Mouse (Mus musculus): Measurements from ENCODE around the gene Fads2. TPM values are rescaled to one million over a fixed set of nuclear protein-coding genes. Genes with fewer than 3 reads are reported as not detected.

Gene Fads2
- not detected for polyA plus RNA-seq (2017; shearing (Covaris generic))

DNA sequence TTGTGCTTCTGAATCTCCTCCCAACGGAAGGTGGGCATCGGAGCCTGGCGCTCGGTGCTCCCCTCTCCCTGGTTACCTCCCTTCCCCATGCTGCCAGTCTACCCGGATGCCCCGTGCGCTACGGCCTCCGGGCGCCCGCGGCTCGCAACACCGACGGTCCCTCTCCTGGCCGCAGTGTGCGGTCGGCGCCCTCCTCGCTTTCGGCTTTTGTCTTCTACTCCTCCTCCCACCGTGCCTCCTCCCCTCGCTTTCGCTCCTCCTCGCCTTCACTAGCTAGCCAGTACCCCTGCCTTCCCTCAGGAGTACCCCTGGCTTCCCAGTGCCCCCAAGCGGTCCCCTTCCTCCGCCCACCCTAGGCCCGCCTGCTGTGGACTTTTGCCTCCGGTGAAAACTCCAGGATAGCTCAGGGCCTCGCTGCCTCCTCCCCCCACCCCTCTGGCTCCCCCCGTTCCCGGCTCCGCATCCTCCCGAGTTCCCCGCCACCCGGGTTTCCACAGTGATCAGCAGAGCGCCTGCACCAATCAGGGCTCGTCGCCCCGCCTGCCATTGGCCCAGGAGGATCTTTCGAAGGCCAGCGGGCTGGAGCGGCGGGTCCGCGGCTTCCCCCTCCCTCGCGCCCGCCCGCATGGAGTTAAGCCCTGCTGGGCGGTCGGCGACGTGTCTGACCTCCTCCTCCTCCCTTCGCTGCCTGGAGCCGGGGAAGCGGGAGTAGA, at the start of gene Fads2:
Fads2 (minus strand) TSS at position 406 of the 713 bp plus-strand sequence.

DNA sequence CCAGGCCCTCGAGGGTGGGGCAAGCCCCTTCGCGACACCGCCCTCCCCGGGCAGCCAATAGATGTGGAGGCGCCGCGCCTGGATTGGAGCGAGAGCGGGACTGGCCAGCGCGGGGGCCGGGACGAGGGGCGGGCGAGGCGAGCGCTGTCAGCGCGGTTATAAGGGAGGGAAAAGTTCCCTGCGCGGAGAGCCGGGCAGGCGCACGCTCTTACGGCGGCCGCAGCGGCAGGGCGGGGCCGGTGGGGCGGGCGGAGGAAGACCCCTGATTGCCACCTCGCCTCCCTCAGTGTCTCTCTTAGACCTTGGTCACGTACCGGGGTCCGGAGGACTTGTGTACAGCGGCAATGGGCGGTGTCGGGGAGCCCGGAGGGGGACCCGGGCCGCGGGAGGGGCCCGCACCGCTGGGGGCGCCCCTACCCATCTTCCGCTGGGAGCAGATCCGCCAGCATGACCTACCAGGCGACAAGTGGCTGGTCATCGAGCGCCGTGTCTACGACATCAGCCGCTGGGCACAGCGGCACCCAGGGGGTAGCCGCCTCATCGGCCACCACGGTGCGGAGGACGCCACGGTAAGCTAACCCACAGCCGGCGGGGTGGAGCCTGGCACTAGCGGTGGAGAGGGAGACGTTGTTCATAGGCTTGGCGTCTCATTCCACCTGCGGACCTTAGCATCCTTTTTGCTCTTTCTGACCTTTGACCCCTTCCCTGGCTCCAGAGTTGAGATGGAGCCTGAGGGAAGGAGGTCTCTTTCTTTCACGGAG, 60.0 kb downstream of the Fads2 start, which contains the start of gene Fads3:
Fads3 (plus strand) TSS at position 182 of the 761 bp plus-strand sequence.

Other genes with a start within 250 kb of the Fads2 start
- 29.0 TPM for gene Incenp, start 202.2 kb downstream of the Fads2 start, polyA plus RNA-seq (2017; shearing (Covaris generic))
- 3,986 TPM for gene Fth1, start 121.1 kb downstream of the Fads2 start, polyA plus RNA-seq (2017; shearing (Covaris generic))
- 0.24 TPM for gene Best1, start 100.1 kb downstream of the Fads2 start, polyA plus RNA-seq (2017; shearing (Covaris generic))
- gene Rab3il1, start 100.1 kb downstream of the Fads2 start, polyA plus RNA-seq (2017; shearing (Covaris generic)) = not detected
- gene Fads3, start 60.2 kb downstream of the Fads2 start, polyA plus RNA-seq (2017; shearing (Covaris generic)) = not detected
- gene Fads1, start 81.1 kb upstream of the Fads2 start, polyA plus RNA-seq (2017; shearing (Covaris generic)) = 9.1 TPM
- 179 TPM for gene Tmem258, start 102.3 kb upstream of the Fads2 start, polyA plus RNA-seq (2017; shearing (Covaris generic))
- 19.1 TPM for gene Fen1, start 102.4 kb upstream of the Fads2 start, polyA plus RNA-seq (2017; shearing (Covaris generic))
- gene Myrf, start 139.0 kb upstream of the Fads2 start, polyA plus RNA-seq (2017; shearing (Covaris generic)) = 0.14 TPM
- gene Dagla, start 203.1 kb upstream of the Fads2 start, polyA plus RNA-seq (2017; shearing (Covaris generic)) = not detected